Mouse (Mus musculus) gastrocnemius, postnatal 14 days (tissue): Measurements from ENCODE around the gene Pycr2. TPM values are rescaled to one million over a fixed set of nuclear protein-coding genes. Genes with fewer than 3 reads are reported as not detected.

Experiments used
- DNase-seq: peaks from one replicate; pipeline ENCODE4 v3.0.0; 2021; ENCODE audit warnings: mixed read lengths
- intact Hi-C: fragments of 180-260 bp; cut with DNase I; formaldehyde crosslinking; loops from one replicate; pipeline ENCODE4 v1.15.1; 2025; ENCODE audit warnings: low total_unique reads
- total RNA-seq, 2 experiments: library from RNA; stranded (reverse); gene quantifications; 2 replicates each; pipeline ENCODE4 v1.2.3; 2021

The Pycr2 gene
- total RNA-seq, 2 experiments from 2014 or later = 18.3 to 18.4 TPM

DNA sequence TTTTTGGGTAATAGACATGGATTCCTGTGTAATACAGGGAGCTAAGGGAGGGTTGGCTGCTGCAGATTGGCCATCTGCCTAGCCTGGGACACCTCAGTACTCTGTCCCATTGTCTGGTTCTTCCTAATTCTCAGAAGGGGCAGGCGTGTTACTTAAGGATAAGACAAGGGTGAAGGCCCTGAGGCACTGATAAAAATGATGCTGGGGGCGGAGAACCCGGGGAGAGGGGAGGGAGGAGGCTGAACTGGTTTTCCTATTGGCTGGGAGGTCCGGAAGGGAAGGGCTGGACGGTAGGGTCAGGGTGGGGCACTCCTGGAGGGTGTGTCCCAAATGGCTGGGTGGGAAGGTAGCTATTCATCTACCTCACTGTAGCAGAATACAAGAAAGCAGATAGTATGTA is 1.2 kb upstream of the Pycr2 start:
- intact Hi-C loops = loop anchor here (10.0 kb wide), 1 partner anchor 142 kb away; no protein-coding TSS in a partner anchor
- DNase-seq = no peak

DNA sequence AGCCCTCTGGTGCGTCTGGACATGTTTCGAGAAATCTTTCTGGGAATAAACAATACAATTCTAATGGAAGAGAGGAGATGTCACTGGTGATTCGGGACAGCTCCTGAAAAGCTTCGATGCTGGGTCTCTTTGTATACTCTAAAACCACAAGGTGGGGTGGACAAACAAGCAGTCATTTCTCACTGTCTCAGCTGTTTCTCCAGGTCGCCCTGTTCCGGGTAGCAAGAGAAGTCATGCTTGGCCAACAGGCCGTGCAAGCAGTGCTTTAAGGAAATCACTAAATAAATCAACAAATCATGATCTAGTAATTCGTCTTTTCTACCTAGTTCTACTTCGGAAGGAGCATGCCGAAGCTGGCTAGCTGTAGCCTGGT is 441 bp upstream of the Pycr2 start:
- intact Hi-C loops = loop anchor here (10.0 kb wide), 1 partner anchor 141 kb away; no protein-coding TSS in a partner anchor
- DNase-seq = no peak

DNA sequence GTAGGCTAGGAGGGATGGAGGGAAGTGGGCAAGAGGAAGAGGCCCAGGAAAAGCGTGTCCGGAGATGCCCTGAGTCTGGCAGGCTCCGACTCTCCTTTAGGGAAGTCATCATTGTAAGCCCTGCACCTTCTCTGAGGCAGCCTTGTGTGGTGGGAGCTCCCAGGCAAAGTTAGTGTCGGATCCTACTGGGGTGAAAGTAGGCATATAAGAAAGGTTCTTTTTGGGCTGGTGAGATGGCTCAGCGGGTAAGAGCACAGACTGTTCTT is 655 bp downstream of the Pycr2 start:
- no peak for DNase-seq
- intact Hi-C loops = loop anchor here (10.0 kb wide), 1 partner anchor 140 kb away; no protein-coding TSS in a partner anchor

DNA sequence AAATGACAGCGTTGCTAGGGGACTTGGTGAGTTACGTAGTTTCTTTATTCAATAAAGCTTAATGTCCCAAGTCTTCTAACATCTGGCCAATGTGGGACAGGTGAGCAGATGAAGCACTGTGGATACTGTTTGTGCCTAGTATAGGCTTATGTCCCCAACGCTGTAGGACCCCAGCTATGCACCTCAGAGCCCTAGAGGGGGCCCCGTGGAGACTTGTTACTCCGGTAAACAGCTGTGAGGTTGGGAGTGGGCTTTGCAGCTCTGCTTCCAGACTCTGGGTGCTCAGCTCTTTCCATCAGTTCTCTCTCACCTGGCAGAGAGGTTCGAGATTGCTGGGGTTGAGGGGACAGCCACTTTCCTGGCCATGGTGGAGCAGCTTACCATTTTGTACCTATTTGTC is 1.2 kb downstream of the Pycr2 start:
- DNase-seq = no peak
- intact Hi-C loops = loop anchor here (10.0 kb wide), 1 partner anchor 139 kb away; no protein-coding TSS in a partner anchor

DNA sequence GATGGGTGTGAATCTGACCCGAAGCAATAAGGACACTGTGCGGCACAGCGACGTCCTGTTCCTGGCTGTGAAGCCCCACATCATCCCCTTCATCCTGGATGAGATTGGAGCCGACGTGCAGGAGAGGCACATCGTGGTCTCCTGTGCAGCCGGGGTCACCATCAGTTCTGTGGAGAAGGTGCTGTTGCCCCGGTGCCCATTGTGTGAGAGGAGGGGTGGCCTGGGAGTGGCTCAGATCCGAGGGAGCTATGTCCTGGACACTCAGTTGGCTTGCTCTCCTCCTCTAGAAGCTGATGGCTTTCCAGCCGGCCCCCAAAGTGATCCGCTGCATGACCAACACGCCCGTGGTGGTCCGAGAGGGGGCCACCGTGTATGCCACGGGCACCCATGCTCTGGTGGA is 1.8 kb downstream of the Pycr2 start:
- intact Hi-C loops = loop anchor here (10.0 kb wide), 1 partner anchor 139 kb away; no protein-coding TSS in a partner anchor

DNA sequence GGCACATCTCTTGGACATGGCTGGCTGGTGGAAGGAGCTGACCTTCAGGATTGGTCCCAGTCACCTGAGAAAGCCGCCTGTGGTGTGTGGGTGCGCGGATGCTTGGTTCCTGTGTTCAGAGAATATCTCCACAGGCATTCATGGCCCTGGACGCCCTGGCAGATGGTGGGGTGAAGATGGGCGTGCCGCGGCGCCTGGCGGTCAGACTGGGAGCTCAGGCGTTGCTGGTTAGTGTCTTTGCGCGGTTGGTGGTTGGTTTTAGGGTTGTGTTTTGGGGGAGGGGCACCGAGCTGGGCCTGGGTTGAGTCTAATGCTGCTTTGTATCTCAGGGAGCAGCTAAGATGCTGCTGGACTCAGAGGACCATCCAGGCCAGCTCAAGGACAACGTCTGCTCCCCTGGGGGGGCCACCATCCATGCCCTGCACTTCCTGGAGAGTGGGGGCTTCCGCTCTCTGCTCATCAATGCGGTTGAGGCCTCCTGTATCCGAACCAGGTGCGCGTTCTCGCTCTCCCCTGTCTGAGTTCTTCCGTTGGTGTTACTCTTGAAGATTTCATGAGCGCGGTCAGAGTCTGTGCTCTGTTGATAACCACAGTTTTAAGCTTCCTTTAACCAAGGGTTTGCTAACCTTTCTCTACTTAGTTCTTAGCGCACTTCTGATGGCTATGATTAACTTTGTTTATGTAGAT is 2.5 kb downstream of the Pycr2 start:
- intact Hi-C loops = loop anchor here (10.0 kb wide), 1 partner anchor 138 kb away; no protein-coding TSS in a partner anchor
- no peak for DNase-seq

More for the DNA sequence above, 1.8 kb downstream of the Pycr2 start:
- no peak for DNase-seq

DNA sequence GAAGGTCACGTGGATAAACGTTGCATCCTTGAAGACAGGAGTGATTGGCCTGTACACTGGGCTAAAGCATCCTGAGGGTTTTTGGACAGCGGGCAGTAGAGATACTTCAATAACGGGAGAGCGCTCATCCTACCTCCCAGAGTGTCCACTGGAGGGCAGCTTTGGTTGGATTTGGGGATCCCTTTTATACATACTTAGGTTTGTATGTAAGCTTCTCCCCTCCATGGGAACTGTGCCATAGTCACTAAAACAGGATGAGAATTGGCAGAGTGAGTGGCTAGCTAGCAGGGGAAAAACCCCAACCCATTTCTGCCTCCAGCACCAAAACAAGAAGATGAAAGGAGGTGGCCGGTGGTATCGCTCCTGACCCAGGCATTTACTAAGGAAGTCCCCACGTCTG is 7.0 kb downstream of the Pycr2 start:
- no peak for DNase-seq
- intact Hi-C loops = no loop called here

DNA sequence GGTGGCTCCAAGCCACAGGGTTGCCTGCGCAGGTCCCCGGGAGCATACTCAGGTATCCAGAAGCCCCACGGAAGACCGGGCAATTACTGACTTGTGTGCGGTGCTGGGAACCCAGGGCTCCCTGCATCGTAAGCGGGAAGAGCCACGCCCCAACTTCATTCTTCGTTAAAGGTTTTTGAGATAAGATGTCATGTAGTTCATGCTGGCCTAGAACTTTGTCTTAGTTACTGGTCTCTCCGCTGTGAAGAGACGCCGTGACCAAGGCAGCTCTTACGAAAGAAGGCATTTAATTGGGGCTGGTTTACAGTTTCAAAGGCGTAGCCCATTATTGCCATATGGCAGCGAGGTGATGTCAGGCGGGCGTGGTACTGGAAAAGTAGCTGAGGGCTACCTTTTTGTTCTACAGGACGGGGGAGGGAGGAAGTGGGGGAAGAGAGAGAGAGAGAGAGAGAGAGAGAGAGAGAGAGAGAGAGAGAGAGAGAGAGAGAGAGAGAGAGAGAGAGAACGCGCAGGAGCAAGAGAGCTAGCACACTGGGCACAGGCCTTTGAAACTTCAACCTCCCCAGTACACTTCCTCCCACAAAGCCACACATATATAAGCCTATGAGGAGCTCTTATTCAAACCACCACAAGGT is 7.7 kb downstream of the Pycr2 start:
- no peak for DNase-seq
- intact Hi-C loops = no loop called here

DNA sequence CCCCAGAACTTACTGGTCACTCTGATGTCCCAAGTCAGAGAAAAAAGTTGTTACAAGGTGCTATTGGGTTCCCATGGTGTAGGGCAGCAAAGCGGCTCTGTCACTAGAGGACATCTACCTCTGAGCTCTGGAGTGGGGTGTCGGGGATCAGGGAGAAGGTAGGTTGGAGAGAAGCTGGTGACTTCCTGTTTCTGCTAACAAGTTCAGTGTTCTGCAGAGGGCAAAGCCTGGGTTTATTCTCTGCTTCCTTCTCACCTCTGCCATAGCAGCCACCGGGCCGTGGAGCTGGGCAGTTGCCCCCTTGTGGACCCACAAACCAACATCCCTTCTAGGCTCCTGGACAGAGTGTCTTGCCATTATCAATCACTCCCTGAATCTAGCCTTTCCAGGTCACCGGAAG is 8.7 kb downstream of the Pycr2 start:
- DNase-seq = no peak
- intact Hi-C loops = no loop called here

DNA sequence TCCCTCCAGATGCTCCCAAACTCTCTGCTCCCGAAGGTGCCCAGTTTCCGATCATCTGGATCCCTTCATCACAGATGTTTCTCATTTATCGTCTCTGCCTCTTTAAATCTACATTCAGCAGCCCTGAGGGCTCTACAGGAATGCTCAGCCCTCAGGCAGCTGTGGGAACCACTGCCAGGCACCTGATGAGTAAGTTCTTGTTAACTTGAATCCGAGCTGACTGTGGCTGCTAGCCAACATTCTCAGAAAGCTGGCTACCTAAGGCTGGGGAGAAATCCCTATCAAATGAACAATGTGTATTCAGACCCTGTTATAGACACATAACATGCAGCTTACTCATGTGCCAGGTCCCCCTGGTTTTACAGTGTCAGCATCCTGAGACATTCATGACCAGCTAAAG is 9.7 kb downstream of the Pycr2 start:
- DNase-seq = no peak
- intact Hi-C loops = no loop called here

DNA sequence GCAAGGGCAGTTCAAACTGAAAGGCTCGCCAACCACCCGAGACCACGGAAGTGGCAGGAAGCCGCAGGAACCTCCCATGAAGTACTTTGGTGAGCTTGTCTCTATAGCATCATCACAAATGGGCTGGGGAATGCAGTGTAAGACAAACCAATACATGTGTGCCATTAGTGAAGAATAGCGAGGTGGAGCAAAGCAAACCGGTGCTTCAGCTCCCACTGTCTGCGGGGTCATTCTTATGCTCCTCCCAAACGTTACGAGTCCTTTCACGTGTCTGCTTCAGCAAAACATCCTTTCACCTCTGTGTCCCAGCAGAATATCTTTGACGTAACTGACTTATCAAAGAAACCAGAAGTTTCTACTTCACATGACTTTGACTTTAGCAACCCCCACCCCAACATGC is 12.3 kb downstream of the Pycr2 start:
- intact Hi-C loops = no loop called here
- DNase-seq = no peak

DNA sequence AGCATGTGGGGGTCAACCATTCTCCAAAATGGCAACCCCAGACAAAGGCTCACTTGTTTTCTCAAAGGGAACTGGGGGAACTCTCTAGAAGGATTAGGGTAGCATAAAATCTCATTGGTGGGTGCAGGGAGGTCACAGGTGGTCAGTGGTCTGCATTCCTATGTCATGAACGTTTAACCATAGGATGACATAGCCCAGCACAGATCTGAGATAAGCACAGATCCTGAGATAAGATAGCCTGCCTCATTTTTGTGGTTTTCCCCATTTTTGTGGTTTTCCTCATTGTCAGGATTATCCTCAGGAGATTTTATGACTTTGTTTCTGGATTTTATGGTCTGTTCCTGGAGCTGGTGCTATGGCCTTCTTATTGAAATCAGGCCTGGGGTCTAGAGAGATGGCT is 13.0 kb downstream of the Pycr2 start:
- intact Hi-C loops = no loop called here

DNA sequence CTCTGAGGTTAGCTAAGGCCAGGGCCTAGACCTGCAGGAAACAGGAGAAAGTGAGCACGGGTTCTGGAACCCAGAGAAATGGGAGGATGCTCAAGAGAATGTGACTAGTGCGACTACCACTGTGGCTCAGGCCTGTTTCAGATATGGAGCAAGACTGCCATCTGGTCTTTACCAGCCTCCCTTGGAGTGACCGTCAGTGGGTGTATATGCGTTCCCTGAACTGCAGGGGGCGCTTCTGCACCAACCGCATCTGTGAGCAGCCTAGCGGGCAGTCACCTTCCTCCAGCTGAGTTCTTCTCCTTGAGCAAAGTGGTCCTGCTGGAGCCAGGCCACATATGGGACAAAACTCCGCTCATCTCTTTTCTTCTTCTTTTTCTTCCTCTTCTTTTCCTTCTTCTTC is 15.6 kb downstream of the Pycr2 start:
- no peak for DNase-seq
- intact Hi-C loops = no loop called here

More for the DNA sequence above, 13.0 kb downstream of the Pycr2 start:
- DNase-seq = no peak

DNA sequence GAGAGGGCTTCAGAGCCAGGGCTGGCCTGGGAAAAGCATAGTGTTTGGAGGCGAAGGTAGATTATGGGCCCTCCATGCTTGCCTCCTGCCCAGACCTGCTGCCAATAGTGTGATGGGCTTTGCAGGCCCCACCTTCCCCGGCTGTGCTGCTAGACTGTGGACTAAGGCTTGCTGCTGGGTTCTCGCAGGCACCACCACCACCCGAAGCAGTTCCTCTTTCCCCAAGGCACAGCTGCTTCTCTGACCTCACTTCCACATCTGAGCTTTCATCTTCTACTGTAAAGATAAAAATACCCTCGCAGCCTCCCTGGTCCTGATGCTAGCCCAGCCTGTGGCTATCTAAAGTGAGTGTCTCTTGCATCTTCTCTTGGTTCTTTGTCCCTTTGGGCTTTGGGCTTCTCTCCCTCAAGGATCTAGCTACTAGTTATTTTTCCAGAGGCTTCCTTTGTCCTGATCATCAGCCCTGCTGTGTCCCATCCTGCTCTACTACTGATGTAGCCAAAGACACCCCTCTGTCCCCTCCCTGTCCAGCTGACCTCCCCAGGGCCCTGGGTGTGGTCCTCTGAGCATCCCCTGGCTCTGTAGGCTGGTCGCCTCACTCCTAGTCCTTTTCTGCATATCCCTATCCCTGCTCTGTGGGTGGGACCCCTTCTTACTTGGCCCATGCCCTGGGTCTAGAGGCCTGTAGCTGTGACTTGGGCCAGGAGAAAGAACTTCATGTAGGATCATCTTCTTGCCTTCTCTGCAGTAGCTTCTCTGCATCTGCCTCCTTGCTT is 18.4 kb downstream of the Pycr2 start:
- DNase-seq = no peak
- intact Hi-C loops = no loop called here

DNA sequence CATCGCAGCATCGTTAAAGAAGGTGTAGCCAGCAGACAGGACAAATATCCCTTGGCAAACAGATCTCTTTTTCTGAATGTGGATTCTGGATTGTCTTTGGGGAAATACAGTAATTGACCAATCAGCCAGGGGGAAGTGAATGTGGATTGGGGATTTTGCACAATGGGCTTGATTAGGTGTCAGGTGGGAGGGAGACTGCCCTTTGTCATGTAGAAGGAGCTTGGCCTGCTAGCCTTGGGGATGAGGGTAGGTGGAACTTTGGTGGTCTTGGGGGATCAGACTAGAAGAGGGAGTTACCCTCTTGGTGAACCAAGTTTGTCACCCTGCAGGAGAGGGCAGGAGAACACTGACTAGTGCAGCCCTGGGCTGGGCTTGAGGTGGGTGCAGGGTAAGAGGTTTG is 20.6 kb downstream of the Pycr2 start:
- intact Hi-C loops = no loop called here
- no peak for DNase-seq

DNA sequence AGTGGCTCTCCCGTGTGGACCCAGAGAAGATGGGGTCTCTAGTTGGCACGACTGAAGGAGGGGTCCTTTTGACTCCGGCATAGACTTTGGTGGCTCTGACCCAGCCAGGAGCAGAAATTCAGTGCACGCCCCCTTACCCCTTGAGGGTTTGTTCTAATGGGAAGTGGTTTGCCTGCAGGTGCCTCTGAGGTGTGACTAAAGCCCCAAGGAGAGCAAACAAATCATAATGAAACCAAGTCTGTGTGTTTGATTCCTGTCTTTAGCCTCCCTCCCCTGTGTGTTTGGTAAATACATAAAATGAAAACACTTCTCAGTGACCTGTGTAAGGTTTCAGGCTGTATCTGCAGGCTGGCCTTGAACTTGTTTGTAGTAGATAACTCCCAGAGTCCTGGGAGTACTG is 22.2 kb downstream of the Pycr2 start:
- intact Hi-C loops = no loop called here
- no peak for DNase-seq

DNA sequence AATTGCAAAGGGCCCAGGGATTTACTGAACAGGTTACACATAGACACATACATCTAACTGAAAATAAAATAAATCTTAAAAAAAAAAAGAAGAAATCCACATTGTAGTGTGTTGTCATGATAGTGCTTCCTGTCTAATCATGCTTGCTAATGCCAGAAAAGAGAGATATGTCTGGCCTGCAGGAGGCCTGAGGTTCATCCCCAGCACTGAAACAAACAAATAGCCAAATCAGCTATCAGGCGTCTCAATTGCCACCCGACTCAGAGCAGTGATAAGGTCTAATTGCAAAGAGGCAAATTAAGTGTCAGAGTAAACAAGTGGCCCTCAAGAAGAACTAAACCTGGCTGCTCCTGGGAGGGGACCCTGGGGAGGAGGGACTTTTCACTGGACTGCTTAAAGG is 25.5 kb downstream of the Pycr2 start:
- intact Hi-C loops = no loop called here
- no peak for DNase-seq

DNA sequence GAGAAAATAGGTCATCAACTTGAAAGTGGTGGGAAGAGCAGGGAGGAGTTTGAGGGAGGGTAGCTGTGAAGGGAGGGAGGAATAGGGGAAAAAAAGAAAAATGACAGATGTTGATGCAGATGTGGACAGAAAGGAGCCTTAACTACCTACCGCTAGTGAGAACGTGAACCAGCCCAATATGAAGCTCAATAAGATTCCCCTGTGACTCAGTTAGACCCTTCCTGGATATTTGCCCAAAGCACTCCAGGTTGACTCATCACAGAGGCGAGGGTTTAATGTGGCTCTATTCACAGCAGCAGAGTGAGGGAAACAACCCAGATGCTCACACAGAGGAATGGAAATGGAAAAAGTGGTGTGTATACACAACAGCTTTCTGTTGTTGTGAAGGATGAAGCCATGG is 27.0 kb downstream of the Pycr2 start:
- DNase-seq = no peak
- intact Hi-C loops = no loop called here

DNA sequence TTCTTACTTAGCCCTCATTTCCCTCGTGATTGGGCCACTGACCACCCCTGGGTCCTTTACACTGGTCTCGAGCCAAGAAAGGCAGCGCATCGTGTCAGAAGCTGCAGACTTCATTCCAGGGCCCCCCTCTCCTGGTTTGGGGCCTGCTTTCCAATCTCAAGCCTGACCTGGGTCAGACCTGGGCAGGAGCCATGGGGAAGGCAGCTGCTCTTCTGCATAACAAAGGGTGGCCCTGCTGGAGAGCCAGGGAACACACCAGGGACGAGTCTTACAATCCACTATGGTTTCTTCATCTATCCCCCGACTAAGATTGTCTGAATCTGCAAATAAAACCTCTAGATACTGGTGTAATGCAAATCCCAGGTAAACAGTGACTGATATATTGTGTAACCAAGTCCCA is 29.6 kb downstream of the Pycr2 start:
- no peak for DNase-seq
- intact Hi-C loops = no loop called here

DNA sequence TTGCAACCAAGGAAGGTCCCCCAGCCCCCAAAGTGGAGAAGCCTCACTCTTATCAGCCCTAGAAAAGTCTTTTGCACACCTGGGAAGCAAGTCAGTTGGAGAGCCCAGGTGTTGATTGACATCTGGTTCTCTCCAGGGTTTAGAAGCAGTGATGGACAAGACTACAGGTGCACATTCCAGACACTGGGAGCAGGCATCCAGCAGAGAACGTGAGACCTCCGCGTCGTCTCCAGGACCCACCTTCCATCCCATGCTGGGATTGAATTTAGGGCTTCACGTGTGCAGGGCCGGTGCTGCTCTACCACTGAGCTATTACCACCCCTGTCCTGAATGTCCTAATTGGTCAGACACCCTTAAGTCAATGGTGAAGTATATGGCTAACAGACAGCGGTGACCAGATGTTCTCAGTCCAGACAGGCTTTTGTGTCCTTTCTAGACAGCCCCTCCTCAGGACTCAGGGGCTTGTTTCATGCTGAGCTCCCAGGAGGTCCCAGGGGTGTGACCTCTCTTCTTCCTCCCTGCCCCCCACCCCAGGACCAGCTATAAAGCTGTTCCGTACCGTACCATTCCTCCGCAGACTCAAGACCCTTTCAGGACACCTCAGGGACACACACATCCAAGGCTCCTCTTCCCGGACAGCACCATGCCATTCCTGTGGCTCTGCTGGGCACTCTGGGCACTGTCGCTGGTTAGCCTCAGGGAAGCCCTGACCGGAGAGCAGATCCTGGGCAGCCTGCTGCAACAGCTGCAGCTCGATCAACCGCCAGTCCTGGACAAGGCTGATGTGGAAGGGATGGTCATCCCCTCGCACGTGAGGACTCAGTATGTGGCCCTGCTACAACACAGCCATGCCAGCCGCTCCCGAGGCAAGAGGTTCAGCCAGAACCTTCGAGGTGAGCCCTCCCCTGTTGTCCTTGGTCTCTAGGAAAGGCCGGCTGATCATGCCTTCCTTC is 30.6 kb downstream of the Pycr2 start, which contains the start of gene Lefty1:
TSS of gene Lefty1 (plus strand) at position 556 of the 953 bp plus-strand sequence.
- intact Hi-C loops = no loop called here
- DNase-seq = no peak
